10 mouse cellular contexts compared by ENCODE assay signal in genomic region chr15:12617651-12618050, GRCm38 (mm10).
DNase-seq lines count a peak whose midpoint lies in the region; TF ChIP-seq lines count a peak whose summit lies in the region.
"Had no signal": no experiment of that assay in that cellular context is flagged by ENCODE, and none has a peak within 500 bp of the region (broad histone marks: within the 10 kb centered on the region; RNA-seq: fewer than 3 reads in every experiment).

No protein-coding gene starts in this region.

- H3K4me1 ChIP-seq in heart, embryonic 10.5 days: peaks cover 27% of the 10 kb centered on the region
- H3K4me1 ChIP-seq in megakaryocyte, embryonic 14.5 days: peaks cover 29% of the 10 kb centered on the region

- intact Hi-C loops in heart, postnatal 14 days (cut with DNase I): no loop called here
- intact Hi-C loops in left cerebral cortex, adult 2 months (cut with DNase I): no loop called here

- H3K27ac ChIP-seq in heart, embryonic 10.5 days: 0 out of 2 replicates have a peak overlapping the region, but pooled peaks have one; percentile 16
- peak overlapping the region; percentile 32; the same call in 1 of the 2 replicates for H3K27ac ChIP-seq in left cerebral cortex, adult 2 months
- H3K27ac ChIP-seq: embryonic facial prominence, embryonic 12.5 days had no signal

- no peak for DNase-seq in heart, embryonic 10.5 days (ENCODE audit: low spot score)
- DNase-seq in heart, postnatal 14 days: no peak
- peak in 1 of 2 experiments; percentile 24 for DNase-seq in left cerebral cortex, adult 2 months (ENCODE audit: extremely low spot score in 1 of 2, low spot score in 2 of 2)
- no peak for DNase-seq in left cerebral cortex, adult 18-20 months (ENCODE audit: low spot score in 2 of 2)
- peak; percentile 62 for DNase-seq in MEL-GATA-1-ER (ENCODE audit: extremely low read depth, low read depth)
- no peak for DNase-seq in adrenal gland, adult (ENCODE audit: inconsistent age in 2 of 2, low spot score in 1 of 2)
- no peak for DNase-seq in cerebellum, adult 18-20 months
- DNase-seq: kidney, postnatal 36 days had no signal

- H3K4me3 ChIP-seq in heart, embryonic 10.5 days: no peak overlapping the region
- peak overlapping the region; percentile 35 for H3K4me3 ChIP-seq in left cerebral cortex, adult 2 months
- H3K4me3 ChIP-seq in megakaryocyte, embryonic 14.5 days (replicated peaks): peak overlapping the region; percentile 71
- H3K4me3 ChIP-seq: embryonic facial prominence, embryonic 12.5 days had no signal

- no peaks in the 10 kb centered on the region for H3K27me3 ChIP-seq in heart, embryonic 10.5 days (ENCODE audit: insufficient read depth, poor library complexity, severe bottlenecking)
- peaks cover 13% of the 10 kb centered on the region for H3K27me3 ChIP-seq in megakaryocyte, embryonic 14.5 days (replicated peaks)
- H3K27me3 ChIP-seq: embryonic facial prominence, embryonic 12.5 days had no signal

- no peak for TF ChIP-seq CTCF in left cerebral cortex, adult 2 months (IDR thresholded peaks at IDR 0.05)

- no peaks in the 10 kb centered on the region for H3K36me3 ChIP-seq in heart, embryonic 10.5 days
- no peaks in the 10 kb centered on the region for H3K36me3 ChIP-seq in megakaryocyte, embryonic 14.5 days (replicated peaks; ENCODE audit: low read length)
- H3K36me3 ChIP-seq: embryonic facial prominence, embryonic 12.5 days had no signal

- 75% methylated on average over 11 of the region's 11 CpGs for WGBS in heart, embryonic 10.5 days

- H3K9me3 ChIP-seq in heart, embryonic 10.5 days: no peaks in the 10 kb centered on the region
- H3K9me3 ChIP-seq in megakaryocyte, embryonic 14.5 days: no peaks in the 10 kb centered on the region
- H3K9me3 ChIP-seq: embryonic facial prominence, embryonic 12.5 days had no signal
